Mouse (Mus musculus): ENCODE measurements at regions not wholly inside any gene's neighbourhood (a gene's known extent, or its start where the extent isn't known, plus 50 kb on each side); places are given as distances from the start of the nearest gene placed in this dataset.

DNA sequence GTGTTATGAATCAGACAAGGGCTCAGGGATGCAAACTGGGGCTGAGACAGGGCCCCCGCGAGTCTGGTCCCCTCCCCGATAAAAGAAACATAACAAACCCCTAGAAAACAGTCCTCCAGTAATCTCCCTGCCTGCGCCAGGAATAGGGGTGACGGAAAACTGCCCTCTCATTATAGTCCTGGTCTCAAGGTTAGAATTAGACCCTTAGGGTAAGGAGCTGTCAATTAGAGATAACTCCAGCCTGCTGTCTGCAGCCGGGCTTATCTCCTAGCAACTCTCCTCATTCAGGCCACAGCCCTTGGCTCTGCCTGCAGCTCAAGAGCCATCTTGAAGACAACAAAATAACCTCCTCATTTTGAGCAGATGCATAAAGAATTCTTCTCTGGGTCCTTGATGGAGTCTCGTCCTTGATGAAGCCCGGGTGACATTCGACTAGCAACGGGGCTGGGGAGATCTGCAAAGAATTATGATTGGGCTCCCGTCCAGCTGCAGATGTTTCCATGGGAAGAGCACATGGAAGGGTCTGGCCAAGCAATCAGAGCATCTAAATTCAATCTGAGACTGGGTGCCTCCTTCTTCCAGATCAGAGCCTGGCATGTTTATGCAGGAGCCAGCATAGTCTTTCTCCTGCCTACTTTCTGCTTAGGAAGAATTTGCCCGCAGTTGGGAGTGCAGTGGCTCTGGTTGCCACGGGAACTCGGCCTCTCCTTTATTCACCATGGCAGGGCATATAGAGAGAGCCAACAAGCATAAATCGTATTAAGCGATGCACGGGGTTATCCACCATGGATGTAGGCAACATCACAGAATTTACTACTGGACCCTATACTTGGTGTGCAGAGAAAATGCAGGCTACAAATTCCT is 281.2 kb downstream of the Sox11 start:
- H3K4me3 ChIP-seq (ENCODE audit: low read depth, low read length) = no peak overlapping the region
- H3K27ac ChIP-seq (ENCODE audit: low read depth, low read length) = peak overlapping the region; percentile 97
- H3K4me1 ChIP-seq (replicated peaks; ENCODE audit: control insufficient read depth, insufficient read depth, low read length) = peaks cover 16% of the 10 kb centered on the region
- H3K9me3 ChIP-seq (ENCODE audit: control insufficient read depth, low read length) = no peaks in the 10 kb centered on the region
- H3K27me3 ChIP-seq (ENCODE audit: control insufficient read depth, insufficient read depth, low read length) = no peaks in the 10 kb centered on the region
- WGBS = 8% methylated on average over 17 of the region's 17 CpGs
- ATAC-seq (ENCODE audit: low FRiP score) (peak; percentile 47; the same call in 1 of the 2 replicates), DNase-seq (ENCODE audit: low spot score) (peak; percentile 69)
- H3K36me3 ChIP-seq (ENCODE audit: control insufficient read depth, insufficient read depth, low read length) = no peaks in the 10 kb centered on the region
- H3K9ac ChIP-seq (ENCODE audit: low read depth, low read length) = peak overlapping the region; percentile 59
- peak overlapping the region; percentile 45 for H3K4me2 ChIP-seq (replicated peaks; ENCODE audit: low read depth, low read length)

DNA sequence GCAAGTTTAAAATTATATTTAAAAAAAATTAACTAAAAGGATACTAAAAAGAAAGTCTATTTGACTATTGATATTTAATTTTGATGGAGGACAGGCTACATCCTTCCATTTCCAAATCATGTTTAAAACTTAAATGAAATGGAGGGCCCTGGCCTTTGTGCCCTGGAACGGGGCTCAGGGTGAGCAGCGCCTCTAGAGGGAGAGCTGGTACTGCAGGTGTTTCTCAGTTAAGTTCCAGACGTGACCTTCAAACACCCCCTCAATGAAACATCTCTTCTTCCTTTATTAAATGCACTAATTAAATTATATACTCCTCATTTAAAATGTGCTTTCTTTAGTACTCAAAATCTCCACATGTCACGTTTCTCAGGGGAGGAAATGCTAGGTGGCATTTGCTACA is 282.5 kb downstream of the Sox11 start:
- no peak overlapping the region for H3K4me3 ChIP-seq (ENCODE audit: low read depth, low read length)
- peaks cover 9% of the 10 kb centered on the region for H3K4me1 ChIP-seq (replicated peaks; ENCODE audit: control insufficient read depth, insufficient read depth, low read length)

GRCm38 (mm10) chr12:27054411-27054810 is 288.0 kb downstream of the Sox11 start:
- 92% methylated on average over 4 of the region's 4 CpGs for WGBS

More for the DNA sequence above, 282.5 kb downstream of the Sox11 start:
- ATAC-seq (ENCODE audit: low FRiP score) (no peak), DNase-seq (ENCODE audit: low spot score) (peak; percentile 79)
- H3K27me3 ChIP-seq (ENCODE audit: control insufficient read depth, insufficient read depth, low read length) = no peaks in the 10 kb centered on the region
- H3K9me3 ChIP-seq (ENCODE audit: control insufficient read depth, low read length) = no peaks in the 10 kb centered on the region
- peak overlapping the region; percentile 97 for H3K27ac ChIP-seq (ENCODE audit: low read depth, low read length)
- H3K9ac ChIP-seq (ENCODE audit: low read depth, low read length) = 0 out of 2 replicates have a peak overlapping the region, but pooled peaks have one; percentile 59
- WGBS = 15% methylated on average over 4 of the region's 4 CpGs
- H3K36me3 ChIP-seq (ENCODE audit: control insufficient read depth, insufficient read depth, low read length) = no peaks in the 10 kb centered on the region
- no peak overlapping the region; the same call in 1 of the 2 replicates for H3K4me2 ChIP-seq (replicated peaks; ENCODE audit: low read depth, low read length)

DNA sequence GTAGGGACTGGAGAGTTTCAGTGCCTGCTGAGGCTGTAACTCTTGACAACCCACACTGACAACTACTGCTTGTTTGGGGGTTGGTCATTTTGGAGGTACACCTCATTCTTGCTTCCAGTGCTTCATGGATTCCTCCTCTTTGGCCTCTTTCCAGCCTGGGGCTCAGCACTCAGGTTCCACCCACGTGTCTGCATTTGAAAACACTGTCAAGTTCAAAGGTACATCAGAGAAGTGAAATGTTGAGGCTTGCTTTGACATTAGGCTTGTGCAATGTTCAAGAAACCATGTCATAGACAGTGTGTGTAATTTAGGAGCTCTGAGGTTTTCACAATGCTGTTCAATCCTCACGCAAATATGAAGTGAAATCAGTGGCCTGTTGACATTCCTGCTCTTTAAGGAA is 304.5 kb downstream of the Sox11 start:
- Histone ChIP-seq H3K9ac (ENCODE audit: low read depth, low read length) (no peak overlapping the region), H3K27me3 (ENCODE audit: control insufficient read depth, insufficient read depth, low read length) (no peaks in the 10 kb centered on the region), H3K4me2 (replicated peaks; ENCODE audit: low read depth, low read length) (no peak overlapping the region), H3K4me1 (replicated peaks; ENCODE audit: control insufficient read depth, insufficient read depth, low read length) (no peaks in the 10 kb centered on the region), H3K27ac (ENCODE audit: low read depth, low read length) (no peak overlapping the region), H3K9me3 (ENCODE audit: control insufficient read depth, low read length) (no peaks in the 10 kb centered on the region), H3K36me3 (ENCODE audit: control insufficient read depth, insufficient read depth, low read length) (no peaks in the 10 kb centered on the region), H3K4me3 (ENCODE audit: low read depth, low read length) (no peak overlapping the region)
- 79% methylated on average over 2 of the region's 2 CpGs for WGBS
- DNase-seq (ENCODE audit: low spot score) (no peak), ATAC-seq (ENCODE audit: low FRiP score) (no peak)

More at GRCm38 (mm10) chr12:27054411-27054810, 288.0 kb downstream of the Sox11 start:
- no peaks in the 10 kb centered on the region for H3K27me3 ChIP-seq (ENCODE audit: control insufficient read depth, insufficient read depth, low read length)
- H3K4me1 ChIP-seq (replicated peaks; ENCODE audit: control insufficient read depth, insufficient read depth, low read length) = no peaks in the 10 kb centered on the region
- H3K4me2 ChIP-seq (replicated peaks; ENCODE audit: low read depth, low read length) = no peak overlapping the region
- H3K9me3 ChIP-seq (ENCODE audit: control insufficient read depth, low read length) = no peaks in the 10 kb centered on the region
- no peaks in the 10 kb centered on the region for H3K36me3 ChIP-seq (ENCODE audit: control insufficient read depth, insufficient read depth, low read length)
- H3K4me3 ChIP-seq (ENCODE audit: low read depth, low read length) = no peak overlapping the region
- ATAC-seq (ENCODE audit: low FRiP score) (no peak), DNase-seq (ENCODE audit: low spot score) (no peak)
- H3K9ac ChIP-seq (ENCODE audit: low read depth, low read length) = no peak overlapping the region
- no peak overlapping the region for H3K27ac ChIP-seq (ENCODE audit: low read depth, low read length)

- Histone ChIP-seq H3K27ac (ENCODE audit: low read depth, low read length) (no peak overlapping the region), H3K9me3 (ENCODE audit: control insufficient read depth, low read length) (no peaks in the 10 kb centered on the region), H3K36me3 (ENCODE audit: control insufficient read depth, insufficient read depth, low read length) (no peaks in the 10 kb centered on the region), H3K27me3 (ENCODE audit: control insufficient read depth, insufficient read depth, low read length) (no peaks in the 10 kb centered on the region), H3K4me2 (replicated peaks; ENCODE audit: low read depth, low read length) (no peak overlapping the region), H3K9ac (ENCODE audit: low read depth, low read length) (no peak overlapping the region), H3K4me1 (replicated peaks; ENCODE audit: control insufficient read depth, insufficient read depth, low read length) (peaks cover 3% of the 10 kb centered on the region; the same call in 1 of the 2 replicates), H3K4me3 (ENCODE audit: low read depth, low read length) (no peak overlapping the region)
- ATAC-seq (ENCODE audit: low FRiP score) (no peak), DNase-seq (ENCODE audit: low spot score) (no peak)
- WGBS = 81% methylated on average over 4 of the region's 4 CpGs
Measured at GRCm38 (mm10) chr12:27019751-27020150, 322.6 kb downstream of the Sox11 start.

DNA sequence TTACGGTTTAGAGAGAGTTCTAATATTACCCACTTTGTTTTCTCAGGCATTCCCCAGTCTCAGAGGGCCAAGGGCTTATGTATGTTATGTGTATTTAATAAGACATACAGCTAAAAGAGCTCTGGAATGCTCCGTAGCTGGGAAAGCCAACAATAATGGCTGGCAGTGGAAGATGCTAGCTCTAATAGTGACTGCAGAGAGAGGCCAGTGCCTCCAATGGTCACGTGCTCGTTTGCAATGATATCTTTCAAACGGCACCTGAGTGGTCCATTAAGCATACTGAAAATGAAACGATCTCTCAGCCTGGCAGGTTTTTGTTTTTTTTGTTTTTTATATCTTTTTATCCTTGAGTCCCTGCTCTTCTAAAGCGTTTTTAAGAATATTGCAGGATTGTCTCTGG is 324.0 kb downstream of the Sox11 start:
- Histone ChIP-seq H3K27me3 (ENCODE audit: control insufficient read depth, insufficient read depth, low read length) (no peaks in the 10 kb centered on the region), H3K4me3 (ENCODE audit: low read depth, low read length) (no peak overlapping the region), H3K9ac (ENCODE audit: low read depth, low read length) (no peak overlapping the region), H3K4me2 (replicated peaks; ENCODE audit: low read depth, low read length) (no peak overlapping the region), H3K4me1 (replicated peaks; ENCODE audit: control insufficient read depth, insufficient read depth, low read length) (peaks cover 3% of the 10 kb centered on the region; the same call in 1 of the 2 replicates), H3K27ac (ENCODE audit: low read depth, low read length) (peak overlapping the region; percentile 48; the same call in 1 of the 2 replicates), H3K9me3 (ENCODE audit: control insufficient read depth, low read length) (no peaks in the 10 kb centered on the region), H3K36me3 (ENCODE audit: control insufficient read depth, insufficient read depth, low read length) (no peaks in the 10 kb centered on the region)
- no peak for ATAC-seq (ENCODE audit: low FRiP score)
- peak; percentile 14 for DNase-seq (ENCODE audit: low spot score)
- 61% methylated on average over 7 of the region's 7 CpGs for WGBS

GRCm38 (mm10) chr12:26999287-26999686 is 343.1 kb downstream of the Sox11 start:
- Histone ChIP-seq H3K27me3 (ENCODE audit: control insufficient read depth, insufficient read depth, low read length) (no peaks in the 10 kb centered on the region), H3K4me1 (replicated peaks; ENCODE audit: control insufficient read depth, insufficient read depth, low read length) (no peaks in the 10 kb centered on the region), H3K9ac (ENCODE audit: low read depth, low read length) (no peak overlapping the region), H3K4me2 (replicated peaks; ENCODE audit: low read depth, low read length) (no peak overlapping the region), H3K36me3 (ENCODE audit: control insufficient read depth, insufficient read depth, low read length) (no peaks in the 10 kb centered on the region), H3K4me3 (ENCODE audit: low read depth, low read length) (no peak overlapping the region), H3K9me3 (ENCODE audit: control insufficient read depth, low read length) (no peaks in the 10 kb centered on the region), H3K27ac (ENCODE audit: low read depth, low read length) (no peak overlapping the region)
- ATAC-seq (ENCODE audit: low FRiP score) (no peak), DNase-seq (ENCODE audit: low spot score) (no peak)

GRCm38 (mm10) chr12:26976284-26977065 is 365.9 kb downstream of the Sox11 start:
- Histone ChIP-seq H3K9me3 (ENCODE audit: control insufficient read depth, low read length) (no peaks in the 10 kb centered on the region), H3K4me1 (replicated peaks; ENCODE audit: control insufficient read depth, insufficient read depth, low read length) (no peaks in the 10 kb centered on the region), H3K27ac (ENCODE audit: low read depth, low read length) (no peak overlapping the region), H3K36me3 (ENCODE audit: control insufficient read depth, insufficient read depth, low read length) (no peaks in the 10 kb centered on the region), H3K27me3 (ENCODE audit: control insufficient read depth, insufficient read depth, low read length) (no peaks in the 10 kb centered on the region), H3K4me3 (ENCODE audit: low read depth, low read length) (no peak overlapping the region), H3K4me2 (replicated peaks; ENCODE audit: low read depth, low read length) (no peak overlapping the region), H3K9ac (ENCODE audit: low read depth, low read length) (no peak overlapping the region)
- DNase-seq (ENCODE audit: low spot score) (no peak), ATAC-seq (ENCODE audit: low FRiP score) (no peak)
- 75% methylated on average over 8 of the region's 8 CpGs for WGBS

Data from hindbrain, embryonic 11.5 days (tissue).